Mouse (Mus musculus) midbrain, embryonic 12.5 days (tissue): ENCODE results near the gene Frmpd2. TPM values are rescaled to one million over a fixed set of nuclear protein-coding genes. Genes with fewer than 3 reads are reported as not detected.

Experiments
- ATAC-seq: fragments of 200-750 bp; cut with Nextera tagmentation; 2 replicates; pipeline ENCODE4 v1.8.0; 2017; ENCODE audit warnings: low read depth, moderate TSS enrichment, moderate library complexity; ENCODE audit not compliant: low FRiP score
- H3K27ac ChIP-seq: fragments of 300-500 bp; sonication (generic); replicated peaks from 2 replicates; pipeline ENCODE4 v1.5.1; 2016; ENCODE audit warnings: mild to moderate bottlenecking
- H3K27me3 ChIP-seq: fragments of 300-500 bp; sonication (generic); 2 replicates; pipeline ENCODE4 v1.6.1; 2016; ENCODE audit warnings: mild to moderate bottlenecking
- H3K36me3 ChIP-seq: fragments of 300-500 bp; sonication (generic); 2 replicates; pipeline ENCODE4 v1.6.1; 2016
- H3K4me1 ChIP-seq: fragments of 300-500 bp; sonication (generic); 2 replicates; pipeline ENCODE4 v1.6.1; 2016
- H3K4me2 ChIP-seq: fragments of 300-500 bp; sonication (generic); replicated peaks from 2 replicates; pipeline ENCODE4 v1.6.1; 2016; ENCODE audit warnings: mild to moderate bottlenecking, moderate library complexity
- H3K4me3 ChIP-seq: fragments of 300-500 bp; sonication (generic); 2 replicates; pipeline ENCODE4 v1.5.1; 2016; ENCODE audit warnings: mild to moderate bottlenecking
- H3K9ac ChIP-seq: fragments of 300-500 bp; sonication (generic); replicated peaks from 2 replicates; pipeline ENCODE4 v1.6.1; 2016; ENCODE audit warnings: mild to moderate bottlenecking, moderate library complexity
- H3K9me3 ChIP-seq: fragments of 300-500 bp; sonication (generic); 2 replicates; pipeline ENCODE4 v1.6.1; 2016; ENCODE audit warnings: mild to moderate bottlenecking
- WGBS: fragments of 180-500 bp; shearing (Covaris S2); methylation state at CpG from one replicate; pipeline ENCODE4 v1.1.7; 2016; 5-methylcytosine and 5-hydroxymethylcytosine counted together
- polyA plus RNA-seq: library from polyadenylated mRNA; unstranded; fragments of >200 nt; fragmentation: Nextera tagmentation; extraction: Ambion mirVana; gene quantifications from 2 replicates; pipeline ENCODE4 v1.2.1, GENCODE M21; 2016

The Frmpd2 gene
- polyA plus RNA-seq, 1 experiment from 2014 or later, result not detected

- Histone ChIP-seq H3K27ac (no peak overlapping the region), H3K4me1 (no peaks in the 10 kb centered on the region), H3K9ac (no peak overlapping the region), H3K27me3 (no peaks in the 10 kb centered on the region; the same call in 1 of the 2 replicates), H3K4me3 (no peak overlapping the region), H3K36me3 (no peaks in the 10 kb centered on the region), H3K9me3 (0 out of 2 replicates have a peak, but pooled peaks cover 4% of the 10 kb centered on the region), H3K4me2 (no peak overlapping the region)
- 79% methylated on average over 6 of the region's 6 CpGs for WGBS
- no peak for ATAC-seq
These were observed 3.7 kb upstream of the Frmpd2 start for GRCm38 (mm10) chr14:33467766-33468165.

DNA sequence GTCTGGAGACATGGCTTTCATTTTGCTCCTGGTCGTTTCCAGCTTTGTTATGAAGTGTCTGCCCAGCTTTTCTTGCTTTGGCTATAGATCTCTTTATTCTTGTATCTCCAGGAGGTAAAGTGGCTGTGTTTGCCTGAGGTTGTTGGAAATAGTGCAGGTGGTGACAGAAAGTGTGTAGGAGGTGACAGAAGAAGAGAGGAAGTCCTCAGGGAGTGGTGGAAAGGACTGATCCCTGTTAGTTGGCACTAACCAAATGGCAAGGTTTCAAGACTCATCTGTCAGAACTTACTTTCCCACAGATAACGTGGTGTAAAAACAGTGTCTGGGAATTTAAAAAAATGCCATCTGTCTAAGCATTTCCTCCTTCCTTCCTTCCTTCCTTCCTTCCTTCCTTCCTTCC, 3.0 kb downstream of the Frmpd2 start:
- ATAC-seq, result no peak

GRCm38 (mm10) chr14:33476094-33476760, 4.7 kb downstream of the Frmpd2 start:
- H3K27ac ChIP-seq, result no peak overlapping the region
- peaks cover 9% of the 10 kb centered on the region; the same call in 1 of the 2 replicates for H3K4me1 ChIP-seq
- no peaks in the 10 kb centered on the region for H3K36me3 ChIP-seq
- H3K27me3 ChIP-seq, result no peaks in the 10 kb centered on the region; the same call in 1 of the 2 replicates
- H3K4me3 ChIP-seq, result no peak overlapping the region
- no peaks in the 10 kb centered on the region for H3K9me3 ChIP-seq
- 9% methylated on average over 3 of the region's 3 CpGs for WGBS
- H3K9ac ChIP-seq, result no peak overlapping the region
- ATAC-seq, result no peak
- H3K4me2 ChIP-seq, result no peak overlapping the region

More for the DNA sequence above, 3.0 kb downstream of the Frmpd2 start:
- WGBS, result 70% methylated on average over 2 of the region's 2 CpGs
- Histone ChIP-seq H3K27me3 (no peaks in the 10 kb centered on the region; the same call in 1 of the 2 replicates), H3K9me3 (no peaks in the 10 kb centered on the region), H3K4me3 (no peak overlapping the region), H3K27ac (no peak overlapping the region), H3K4me1 (peaks cover 9% of the 10 kb centered on the region; the same call in 1 of the 2 replicates), H3K4me2 (no peak overlapping the region), H3K9ac (no peak overlapping the region), H3K36me3 (no peaks in the 10 kb centered on the region)

DNA sequence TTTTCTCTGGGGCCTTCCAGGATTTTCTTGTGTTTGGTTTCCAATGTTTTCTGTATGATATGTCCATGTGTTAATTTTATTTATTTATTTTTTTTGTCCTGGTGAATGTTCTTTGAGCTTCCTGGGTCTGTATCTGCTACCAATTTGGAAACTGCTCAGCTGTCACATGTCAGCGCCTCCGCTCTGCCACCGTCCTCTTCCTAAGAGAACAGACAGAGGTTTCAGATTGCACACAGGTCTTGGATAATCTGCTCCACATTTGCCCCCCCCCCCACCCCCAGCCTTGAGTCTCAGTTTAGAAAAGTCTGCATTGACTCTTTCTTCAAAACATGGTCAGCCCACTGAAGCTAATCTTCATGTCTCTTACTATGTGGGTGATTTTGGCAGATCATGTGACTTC, 10.5 kb downstream of the Frmpd2 start:
- no peak overlapping the region for H3K9ac ChIP-seq
- no peaks in the 10 kb centered on the region for H3K4me1 ChIP-seq
- no peak for ATAC-seq
- H3K27me3 ChIP-seq, result no peaks in the 10 kb centered on the region
- no peaks in the 10 kb centered on the region for H3K36me3 ChIP-seq
- no peak overlapping the region for H3K27ac ChIP-seq
- 58% methylated on average over 3 of the region's 3 CpGs for WGBS
- no peaks in the 10 kb centered on the region for H3K9me3 ChIP-seq
- H3K4me2 ChIP-seq, result no peak overlapping the region
- H3K4me3 ChIP-seq, result no peak overlapping the region

GRCm38 (mm10) chr14:33487805-33488550, 16.5 kb downstream of the Frmpd2 start:
- Histone ChIP-seq H3K9me3 (no peaks in the 10 kb centered on the region), H3K4me3 (no peak overlapping the region), H3K27me3 (no peaks in the 10 kb centered on the region), H3K4me1 (no peaks in the 10 kb centered on the region), H3K27ac (no peak overlapping the region), H3K36me3 (no peaks in the 10 kb centered on the region), H3K4me2 (no peak overlapping the region), H3K9ac (no peak overlapping the region)
- 77% methylated on average over 15 of the region's 15 CpGs for WGBS
- no peak for ATAC-seq

- Histone ChIP-seq H3K4me2 (no peak overlapping the region), H3K9ac (no peak overlapping the region), H3K27ac (no peak overlapping the region), H3K4me1 (no peaks in the 10 kb centered on the region), H3K4me3 (no peak overlapping the region), H3K36me3 (no peaks in the 10 kb centered on the region), H3K9me3 (no peaks in the 10 kb centered on the region), H3K27me3 (no peaks in the 10 kb centered on the region)
- ATAC-seq, result no peak
- WGBS, result 63% methylated on average over 4 of the region's 4 CpGs
These were observed 23.7 kb downstream of the Frmpd2 start for GRCm38 (mm10) chr14:33495226-33495625.

- Histone ChIP-seq H3K27me3 (no peaks in the 10 kb centered on the region), H3K4me1 (no peaks in the 10 kb centered on the region), H3K4me3 (no peak overlapping the region), H3K9ac (no peak overlapping the region), H3K9me3 (no peaks in the 10 kb centered on the region), H3K27ac (no peak overlapping the region), H3K36me3 (no peaks in the 10 kb centered on the region), H3K4me2 (no peak overlapping the region)
- WGBS, result 88% methylated on average over 5 of the region's 5 CpGs
- no peak for ATAC-seq
These were observed 25.9 kb downstream of the Frmpd2 start for GRCm38 (mm10) chr14:33497418-33497817.

DNA sequence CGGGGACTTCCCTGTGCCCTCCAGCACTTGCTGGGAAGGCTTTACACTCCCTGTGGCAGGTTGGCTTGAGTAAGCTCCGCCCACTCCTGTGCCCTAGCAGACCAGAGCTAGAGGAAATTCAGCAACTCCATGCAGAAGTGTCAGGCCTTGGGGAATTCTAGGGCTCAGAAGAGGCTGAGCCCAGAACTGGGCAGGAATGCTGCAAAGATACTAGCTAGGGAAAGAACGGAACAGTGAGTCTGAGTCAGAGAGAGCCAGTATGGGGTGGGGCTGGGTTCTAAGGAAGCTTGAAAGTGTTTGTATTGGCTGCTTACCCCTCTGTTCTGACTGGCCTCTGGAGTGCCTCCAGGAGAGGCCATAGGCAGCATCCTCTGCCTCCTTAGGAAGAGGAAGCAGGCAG, 27.4 kb downstream of the Frmpd2 start:
- ATAC-seq, result no peak
- no peaks in the 10 kb centered on the region for H3K36me3 ChIP-seq
- H3K4me2 ChIP-seq, result no peak overlapping the region
- no peaks in the 10 kb centered on the region for H3K9me3 ChIP-seq
- WGBS, result 79% methylated on average over 3 of the region's 3 CpGs
- H3K4me3 ChIP-seq, result no peak overlapping the region
- H3K4me1 ChIP-seq, result no peaks in the 10 kb centered on the region
- no peak overlapping the region for H3K9ac ChIP-seq
- H3K27me3 ChIP-seq, result no peaks in the 10 kb centered on the region
- H3K27ac ChIP-seq, result no peak overlapping the region

DNA sequence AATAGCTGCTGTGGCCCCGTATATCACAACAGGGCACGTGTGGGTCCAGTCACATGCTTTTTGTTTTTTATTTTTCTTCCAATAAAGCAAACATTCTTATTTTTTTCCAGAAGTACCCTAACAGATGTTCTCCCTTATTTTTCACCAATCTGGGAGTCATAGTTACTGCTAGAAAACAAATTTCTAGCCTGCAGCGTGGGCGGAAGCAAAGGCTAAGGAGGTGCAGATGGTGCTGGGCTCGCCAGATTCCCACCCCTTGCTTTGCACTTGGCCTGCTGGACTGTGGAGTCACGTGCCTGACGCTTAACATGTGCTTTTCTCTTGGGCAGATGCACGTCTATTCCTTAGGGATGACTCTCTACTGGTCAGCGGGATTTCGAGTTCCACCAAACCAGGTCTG, 29.1 kb downstream of the Frmpd2 start:
- 82% methylated on average over 10 of the region's 10 CpGs for WGBS
- no peaks in the 10 kb centered on the region for H3K36me3 ChIP-seq
- H3K9ac ChIP-seq, result no peak overlapping the region

DNA sequence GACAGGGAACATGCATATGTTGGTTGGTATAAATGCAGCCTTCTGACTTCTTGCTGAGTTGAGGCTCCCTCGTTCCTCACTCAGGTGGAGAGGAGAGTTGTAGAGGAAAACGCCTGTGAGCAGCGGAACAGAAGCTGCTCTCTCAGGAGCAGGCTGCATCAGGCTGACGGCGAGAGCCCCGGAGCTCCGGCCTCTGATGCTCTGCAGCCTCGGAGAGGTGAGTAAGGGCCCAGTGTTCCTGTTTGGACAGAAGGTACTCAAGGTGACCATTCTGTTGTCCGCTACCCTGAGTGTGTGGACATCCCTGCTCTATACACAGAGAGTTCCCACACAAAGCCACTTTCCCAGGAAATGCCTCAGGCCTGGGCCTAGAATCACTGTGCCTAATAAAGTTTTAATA, 31.8 kb downstream of the Frmpd2 start:
- no peak overlapping the region for H3K4me3 ChIP-seq
- no peaks in the 10 kb centered on the region for H3K9me3 ChIP-seq
- H3K36me3 ChIP-seq, result no peaks in the 10 kb centered on the region
- no peaks in the 10 kb centered on the region for H3K27me3 ChIP-seq
- 88% methylated on average over 9 of the region's 9 CpGs for WGBS
- no peaks in the 10 kb centered on the region for H3K4me1 ChIP-seq
- no peak overlapping the region for H3K27ac ChIP-seq
- ATAC-seq, result no peak
- H3K9ac ChIP-seq, result no peak overlapping the region
- H3K4me2 ChIP-seq, result no peak overlapping the region

More for the DNA sequence above, 29.1 kb downstream of the Frmpd2 start:
- Histone ChIP-seq H3K27me3 (no peaks in the 10 kb centered on the region), H3K9me3 (no peaks in the 10 kb centered on the region), H3K4me3 (no peak overlapping the region), H3K27ac (no peak overlapping the region), H3K4me2 (no peak overlapping the region), H3K4me1 (no peaks in the 10 kb centered on the region)
- no peak for ATAC-seq

- Histone ChIP-seq H3K4me2 (no peak overlapping the region), H3K9ac (no peak overlapping the region), H3K9me3 (no peaks in the 10 kb centered on the region), H3K36me3 (no peaks in the 10 kb centered on the region), H3K4me1 (no peaks in the 10 kb centered on the region), H3K27ac (no peak overlapping the region), H3K27me3 (no peaks in the 10 kb centered on the region), H3K4me3 (no peak overlapping the region)
- no peak for ATAC-seq
- 82% methylated on average over 4 of the region's 4 CpGs for WGBS
These were observed 35.2 kb downstream of the Frmpd2 start for GRCm38 (mm10) chr14:33506696-33507095.

- no peak for ATAC-seq
- H3K27ac ChIP-seq, result no peak overlapping the region
- WGBS, result 97% methylated on average over 1 of the region's 1 CpGs
These were observed 37.2 kb downstream of the Frmpd2 start for GRCm38 (mm10) chr14:33508660-33509059.

More at GRCm38 (mm10) chr14:33508660-33509059, 37.2 kb downstream of the Frmpd2 start:
- Histone ChIP-seq H3K9me3 (no peaks in the 10 kb centered on the region), H3K4me2 (no peak overlapping the region), H3K36me3 (no peaks in the 10 kb centered on the region), H3K4me1 (no peaks in the 10 kb centered on the region), H3K27me3 (no peaks in the 10 kb centered on the region), H3K4me3 (no peak overlapping the region), H3K9ac (no peak overlapping the region)
